Mouse (Mus musculus) CH12.LX (cell line): ENCODE results near the gene Smg6. TPM values are rescaled to one million over a fixed set of nuclear protein-coding genes. Genes with fewer than 3 reads are reported as not detected.

ENCODE experiments used
- DNase-seq: peaks from one replicate; pipeline ENCODE4 v3.0.0-alpha.2; 2013; ENCODE audit errors: extremely low read depth
- H3K27ac ChIP-seq: 2 replicates; pipeline ENCODE4 v1.5.1; 2012; ENCODE audit warnings: low read depth, mild to moderate bottlenecking, control low read depth, moderate library complexity; ENCODE audit not compliant: insufficient read depth
- H3K27me3 ChIP-seq: replicated peaks from 2 replicates; pipeline ENCODE3; 2012; ENCODE audit warnings: inconsistent platforms
- H3K36me3 ChIP-seq, 2 experiments: replicated peaks in 1 of 2; 2 replicates each; pipeline versions ENCODE3 to v1.6.1; 2012; ENCODE audit warnings: inconsistent platforms in 1 of 2, low read length in 1 of 2, mild to moderate bottlenecking in 1 of 2, mixed read lengths in 1 of 2, moderate library complexity in 1 of 2; ENCODE audit not compliant: control insufficient read depth in 1 of 2, insufficient read depth in 1 of 2
- H3K4me1 ChIP-seq, 2 experiments: 2 replicates each; pipeline ENCODE4 v1.6.1; 2012; ENCODE audit warnings: inconsistent platforms in 1 of 2, moderate library complexity in 1 of 2; ENCODE audit not compliant: insufficient read depth in 2 of 2, control insufficient read depth in 1 of 2
- H3K4me2 ChIP-seq: 2 replicates; pipeline ENCODE4 v1.6.1; 2012; ENCODE audit warnings: low read depth, mild to moderate bottlenecking, control low read depth; ENCODE audit not compliant: poor library complexity, insufficient read depth, severe bottlenecking
- H3K4me3 ChIP-seq, 3 experiments: fragments of 150-350 bp in 1 of 3; sonication (generic) in 1 of 3; replicated peaks in 1 of 3; 2 replicates each; pipeline versions ENCODE3 to v1.5.1; 2011 to 2012; ENCODE audit warnings: low read depth in 2 of 3, low read length in 2 of 3, mild to moderate bottlenecking in 2 of 3, moderate library complexity in 2 of 3, control low read depth in 1 of 3, improper control_type of control experiment in 1 of 3, inconsistent platforms in 1 of 3, mixed read lengths in 1 of 3; ENCODE audit not compliant: poor library complexity in 1 of 3
- H3K79me2 ChIP-seq: replicated peaks from 2 replicates; pipeline ENCODE4 v1.6.1; 2012; ENCODE audit warnings: mild to moderate bottlenecking, moderate library complexity; ENCODE audit not compliant: control insufficient read depth, poor library complexity, insufficient read depth, severe bottlenecking; ENCODE audit errors: extremely low read depth
- H3K9ac ChIP-seq: 2 replicates; pipeline ENCODE4 v1.6.1; 2012; ENCODE audit warnings: low read depth, mild to moderate bottlenecking, control low read depth, moderate library complexity; ENCODE audit not compliant: insufficient read depth
- H3K9me3 ChIP-seq: replicated peaks from 2 replicates; pipeline ENCODE3; 2012; ENCODE audit warnings: low read length, inconsistent platforms, mixed read lengths
- CHD2 ChIP-seq: IDR thresholded peaks from 2 replicates; pipeline ENCODE4 v1.6.1; 2011; ENCODE audit warnings: low read length, improper control_type of control experiment
- E2F4 ChIP-seq: IDR thresholded peaks from 2 replicates; pipeline ENCODE4 v1.6.1; 2011; ENCODE audit warnings: low read depth, low read length, improper control_type of control experiment; ENCODE audit not compliant: insufficient replicate concordance
- GABPA ChIP-seq: IDR thresholded peaks from 2 replicates; pipeline ENCODE4 v1.6.1; 2012; ENCODE audit warnings: low read depth, low read length, improper control_type of control experiment, inconsistent platforms; ENCODE audit not compliant: insufficient replicate concordance
- HCFC1 ChIP-seq: IDR thresholded peaks from 2 replicates; pipeline ENCODE4 v1.6.1; 2012; ENCODE audit warnings: low read depth, mild to moderate bottlenecking, inconsistent platforms, low read length, improper control_type of control experiment
- IRF4 ChIP-seq: IDR thresholded peaks from 2 replicates; pipeline ENCODE4 v1.6.1; 2014; ENCODE audit warnings: low read depth, mild to moderate bottlenecking, inconsistent platforms, low read length, improper control_type of control experiment
- JUN ChIP-seq: IDR thresholded peaks from 2 replicates; pipeline ENCODE4 v1.6.1; 2011; ENCODE audit warnings: low read depth, mild to moderate bottlenecking, low read length, improper control_type of control experiment, moderate library complexity; ENCODE audit not compliant: insufficient read depth
- MAZ ChIP-seq: IDR thresholded peaks from 2 replicates; pipeline ENCODE4 v1.6.1; 2012; ENCODE audit warnings: low read depth, mild to moderate bottlenecking, inconsistent platforms, low read length, improper control_type of control experiment, moderate library complexity
- MEF2A ChIP-seq: IDR thresholded peaks from 2 replicates; pipeline ENCODE4 v1.6.1; 2014; ENCODE audit warnings: low read depth, mild to moderate bottlenecking, inconsistent platforms, low read length, improper control_type of control experiment, borderline replicate concordance
- MXI1 ChIP-seq: IDR thresholded peaks from 2 replicates; pipeline ENCODE4 v1.6.1; 2011; ENCODE audit warnings: mild to moderate bottlenecking, low read depth, low read length, improper control_type of control experiment
- MYC ChIP-seq: IDR thresholded peaks from 2 replicates; pipeline ENCODE4 v1.6.1; 2011; ENCODE audit warnings: low read depth, mild to moderate bottlenecking, improper control_type of control experiment, low read length
- NRF1 ChIP-seq: IDR thresholded peaks from 2 replicates; pipeline ENCODE4 v1.6.1; 2014; ENCODE audit warnings: low read depth, mild to moderate bottlenecking, inconsistent platforms, low read length, improper control_type of control experiment, moderate library complexity
- POLR2A ChIP-seq: IDR thresholded peaks from 2 replicates; pipeline ENCODE4 v1.6.1; 2011; ENCODE audit warnings: low read depth, mild to moderate bottlenecking, improper control_type of control experiment, low read length
- POLR2AphosphoS2 ChIP-seq: IDR thresholded peaks from 2 replicates; pipeline ENCODE4 v1.6.1; 2011; ENCODE audit warnings: low read depth, low read length, improper control_type of control experiment
- RAD21 ChIP-seq: IDR thresholded peaks from 2 replicates; pipeline ENCODE4 v1.6.1; 2011; ENCODE audit warnings: low read depth, mild to moderate bottlenecking, low read length, improper control_type of control experiment, moderate library complexity
- SIN3A ChIP-seq: IDR thresholded peaks from 2 replicates; pipeline ENCODE4 v1.6.1; 2012; ENCODE audit warnings: low read length, improper control_type of control experiment, inconsistent platforms
- SMC3 ChIP-seq: IDR thresholded peaks from 2 replicates; pipeline ENCODE4 v1.6.1; 2011; ENCODE audit warnings: low read depth, low read length, improper control_type of control experiment
- TCF12 ChIP-seq: IDR thresholded peaks from 2 replicates; pipeline ENCODE4 v1.6.1; 2014; ENCODE audit warnings: low read depth, mild to moderate bottlenecking, inconsistent platforms, low read length, improper control_type of control experiment
- ZKSCAN1 ChIP-seq: IDR thresholded peaks from 2 replicates; pipeline ENCODE4 v1.6.1; 2012; ENCODE audit warnings: low read depth, inconsistent platforms, low read length, improper control_type of control experiment, borderline replicate concordance
- ZMIZ1 ChIP-seq: IDR thresholded peaks from 2 replicates; pipeline ENCODE4 v1.6.1; 2012; ENCODE audit warnings: low read depth, mild to moderate bottlenecking, inconsistent platforms, low read length, improper control_type of control experiment
- ZNF384 ChIP-seq: IDR thresholded peaks from 2 replicates; pipeline ENCODE4 v1.6.1; 2012; ENCODE audit warnings: low read depth, low read length, improper control_type of control experiment, inconsistent platforms
- dilution Hi-C: fragments of 300-500 bp; cut with MboI; formaldehyde crosslinking; loops from 2 replicates; pipeline ENCODE4 v1.14.3; 2020; ENCODE audit warnings: low sequenced_read_pairs; ENCODE audit not compliant: extremely low pct_unique_long_range_greater_than_20kb, extremely low pct_ligation_motif_present
- in situ Hi-C: fragments of 300-500 bp; cut with MboI; formaldehyde crosslinking; loops from 3 replicates; pipeline ENCODE4 v1.14.3; 2019; ENCODE audit warnings: low sequenced_read_pairs, low pct_ligation_motif_present, low pct_unique_long_range_greater_than_20kb, mixed read lengths
- polyA plus RNA-seq: library from polyadenylated mRNA; unstranded; fragments of >175 nt; gene quantifications from 2 replicates; pipeline ENCODE4 v1.2.1, GENCODE M21; 2012; ENCODE audit warnings: low read depth; ENCODE audit not compliant: insufficient read length
- total RNA-seq, 2 experiments: library from RNA; depleted of rRNA; stranded (reverse); fragments of 300-350 nt in 1 of 2; fragments of >200 nt in 1 of 2; gene quantifications; 2 replicates each; pipeline ENCODE4 v1.2.3; 2012 to 2014

Smg6 gene
- total and polyA plus RNA-seq, 3 experiments: 9.0 to 18.5 (median 12.1) TPM

DNA sequence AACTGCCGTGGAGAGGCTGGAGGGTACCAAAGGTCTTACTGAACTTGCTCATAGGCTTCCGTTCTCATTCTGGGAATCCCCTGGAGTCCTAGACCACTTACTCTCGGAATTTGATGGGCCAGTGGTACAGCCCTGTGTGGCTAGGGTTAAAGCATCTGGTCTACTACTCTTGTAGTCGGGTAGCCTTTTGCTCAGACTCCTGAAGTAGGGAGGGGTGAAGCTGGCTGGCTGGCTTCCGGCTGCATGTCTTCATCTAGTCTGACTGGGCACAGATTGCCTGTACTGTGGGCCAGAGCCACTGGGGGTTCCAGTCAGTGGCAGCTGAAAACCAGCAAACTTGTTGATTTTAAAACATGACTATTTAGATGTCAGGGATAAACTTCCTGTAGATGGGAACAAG lies 167.0 kb downstream of the Smg6 start:
- Histone ChIP-seq H3K79me2 (no peaks in the 10 kb centered on the region), H3K36me3 (peaks cover 0 to 18% of the 10 kb centered on the region in 2 experiments), H3K27me3 (no peaks in the 10 kb centered on the region), H3K9ac (no peak overlapping the region), H3K4me2 (no peak overlapping the region), H3K4me1 (peaks cover 0 to 10% of the 10 kb centered on the region in 2 experiments; a peak in 2 of 4 replicates), H3K9me3 (no peaks in the 10 kb centered on the region), H3K4me3 (no peak overlapping the region), H3K27ac (no peak overlapping the region)
- dilution Hi-C loops: no loop called here
- no peak for TF ChIP-seq ZMIZ1
- no peak for TF ChIP-seq MYC
- TF ChIP-seq E2F4: no peak
- TF ChIP-seq JUN: no peak
- no peak for TF ChIP-seq IRF4
- TF ChIP-seq SMC3: no peak
- TF ChIP-seq RAD21: no peak
- no peak for TF ChIP-seq POLR2AphosphoS2
- no peak for TF ChIP-seq MXI1
- no peak for TF ChIP-seq POLR2A
- TF ChIP-seq HCFC1: no peak
- no peak for TF ChIP-seq TCF12
- no peak for TF ChIP-seq CHD2
- no peak for TF ChIP-seq ZNF384
- no peak for TF ChIP-seq SIN3A
- no peak for TF ChIP-seq MAZ
- DNase-seq: no peak
- in situ Hi-C loops: no loop called here

DNA sequence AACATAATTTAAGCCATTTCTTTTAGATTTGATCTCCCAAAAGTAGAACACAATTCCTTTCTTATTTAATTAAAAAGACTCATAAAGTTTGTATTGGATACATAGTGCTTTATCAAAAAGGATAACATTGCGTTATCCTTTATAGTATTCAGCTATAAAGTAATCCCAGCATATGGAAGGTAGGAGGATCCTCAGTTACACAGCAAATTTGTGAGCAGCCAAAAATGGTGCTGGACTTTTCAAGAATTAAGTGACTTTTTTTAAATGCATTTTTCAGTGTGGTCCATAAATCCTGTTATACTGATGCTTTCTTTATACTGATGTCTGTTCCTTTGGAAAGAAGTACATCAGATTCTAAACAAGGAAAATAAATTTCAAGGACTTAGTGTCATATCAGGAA lies 169.1 kb downstream of the Smg6 start:
- Histone ChIP-seq H3K27ac (no peak overlapping the region), H3K4me1 (peaks cover 0 to 10% of the 10 kb centered on the region in 2 experiments; a peak in 2 of 4 replicates), H3K36me3 (peaks cover 0 to 21% of the 10 kb centered on the region in 2 experiments), H3K4me3 (no peak overlapping the region), H3K27me3 (no peaks in the 10 kb centered on the region), H3K9me3 (no peaks in the 10 kb centered on the region), H3K4me2 (no peak overlapping the region), H3K79me2 (no peaks in the 10 kb centered on the region), H3K9ac (no peak overlapping the region)
- dilution Hi-C loops: no loop called here
- TF ChIP-seq NRF1: no peak
- no peak for TF ChIP-seq E2F4
- TF ChIP-seq GABPA: no peak
- TF ChIP-seq ZKSCAN1: no peak
- TF ChIP-seq ZNF384: no peak
- TF ChIP-seq MEF2A: no peak
- DNase-seq: no peak
- in situ Hi-C loops: no loop called here
